Mouse (Mus musculus) CH12F3 (cell line): ENCODE data around the gene Olfr728.

Experiments
- in situ Hi-C: fragments of 300-500 bp; cut with MboI; formaldehyde crosslinking; loops from 2 replicates; pipeline ENCODE4 v1.14.3; 2020; ENCODE audit warnings: low sequenced_read_pairs

Gene Olfr728

DNA sequence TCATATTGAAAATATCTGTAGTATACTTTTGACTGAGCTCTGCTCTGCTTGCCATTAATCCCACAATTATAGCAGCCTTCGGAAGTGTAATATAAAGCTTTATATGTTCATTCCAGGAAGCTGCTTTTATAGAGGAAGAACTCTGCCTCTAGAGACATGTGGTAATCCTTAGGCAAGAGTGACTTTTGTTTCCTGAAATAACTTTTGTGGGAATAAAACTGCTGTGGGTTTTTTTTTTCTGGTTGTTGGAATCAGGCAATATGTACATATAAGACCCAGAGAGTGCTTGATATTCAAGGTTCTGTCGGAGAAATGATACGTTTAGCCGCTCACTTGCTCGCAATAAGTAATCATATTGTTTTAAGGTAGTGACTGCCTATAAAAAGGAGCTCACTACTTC, at the start of gene Olfr728:
Gene Olfr728 (minus strand): TSS at position 101 of the 400 bp plus-strand sequence.
- in situ Hi-C loops: loop anchor here (25.0 kb wide), 1 partner anchor 95 kb away; the partner anchor contains the start of gene Olfr731

GRCm38 (mm10) chr14:50188098-50188497, 45.6 kb upstream of the Olfr728 start, which contains the start of gene Olfr730:
Gene Olfr730 (minus strand): TSS chr14:50188198.
- in situ Hi-C loops: no loop called here

GRCm38 (mm10) chr14:50152810-50153209, 10.3 kb upstream of the Olfr728 start, which contains the start of gene Olfr729:
Gene Olfr729 (minus strand): TSS chr14:50152910.
- in situ Hi-C loops: no loop called here

GRCm38 (mm10) chr14:50122886-50123285, 19.6 kb downstream of the Olfr728 start, which contains the start of gene Olfr727:
Gene Olfr727 (plus strand): TSS chr14:50123186.
- in situ Hi-C loops: no loop called here

- in situ Hi-C loops: no loop called here
Observed at GRCm38 (mm10) chr14:50090853-50091252, 51.6 kb downstream of the Olfr728 start, which contains the start of gene Olfr726. Gene Olfr726 (minus strand): TSS chr14:50090953.
